Mouse (Mus musculus): ENCODE data around the gene Arid5b. TPM values are rescaled to one million over a fixed set of nuclear protein-coding genes. Genes with fewer than 3 reads are reported as not detected.
"Not testable (repeated sequence)": the region's sequence is repeated elsewhere in the genome, so short reads cannot be mapped to it uniquely, and the experiment has no call there.

Gene Arid5b
- polyA plus RNA-seq, 1 experiment from 2014 or later, result 27.0 TPM

DNA sequence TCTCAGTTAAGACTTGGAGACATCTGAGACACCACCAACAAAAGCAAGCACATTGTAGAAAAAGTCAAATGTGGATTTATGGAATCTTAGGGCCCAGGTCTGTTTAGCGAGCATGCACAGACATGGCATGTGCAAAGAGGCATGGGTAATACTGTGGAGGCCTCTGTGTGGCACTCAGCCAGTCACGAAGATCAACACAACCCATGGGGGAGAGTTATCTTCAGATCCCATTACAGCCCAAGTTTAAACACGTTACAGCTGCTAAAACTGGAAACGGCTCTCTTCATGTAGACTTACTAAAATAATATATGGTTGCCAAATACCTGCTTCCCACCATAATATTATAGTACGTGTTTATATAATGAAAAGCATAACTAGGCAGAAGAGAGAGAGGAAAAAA is 174.6 kb downstream of the Arid5b start:
- peaks cover 10% of the 10 kb centered on the region; the same call in 1 of the 2 replicates for H3K36me3 ChIP-seq (ENCODE audit: control insufficient read depth, insufficient read depth, low read length)
- H3K4me1 ChIP-seq (ENCODE audit: control insufficient read depth, insufficient read depth, low read length), result peaks cover 28% of the 10 kb centered on the region
- H3K27ac ChIP-seq (ENCODE audit: low read length), result peak overlapping the region; percentile 82; the same call in 1 of the 2 replicates
- H3K27me3 ChIP-seq (replicated peaks; ENCODE audit: control insufficient read depth, insufficient read depth, low read length), result no peaks in the 10 kb centered on the region
- no peak overlapping the region for H3K4me3 ChIP-seq (ENCODE audit: low read length)
- peak; percentile 49; the same call in 1 of the 2 replicates for ATAC-seq
- WGBS, result 39% methylated on average over 5 of the region's 5 CpGs
- no peaks in the 10 kb centered on the region for H3K9me3 ChIP-seq (ENCODE audit: control insufficient read depth, low read length)
- no peak overlapping the region for H3K9ac ChIP-seq (ENCODE audit: low read depth, low read length)
- no peak overlapping the region for H3K4me2 ChIP-seq (ENCODE audit: low read depth, low read length)

DNA sequence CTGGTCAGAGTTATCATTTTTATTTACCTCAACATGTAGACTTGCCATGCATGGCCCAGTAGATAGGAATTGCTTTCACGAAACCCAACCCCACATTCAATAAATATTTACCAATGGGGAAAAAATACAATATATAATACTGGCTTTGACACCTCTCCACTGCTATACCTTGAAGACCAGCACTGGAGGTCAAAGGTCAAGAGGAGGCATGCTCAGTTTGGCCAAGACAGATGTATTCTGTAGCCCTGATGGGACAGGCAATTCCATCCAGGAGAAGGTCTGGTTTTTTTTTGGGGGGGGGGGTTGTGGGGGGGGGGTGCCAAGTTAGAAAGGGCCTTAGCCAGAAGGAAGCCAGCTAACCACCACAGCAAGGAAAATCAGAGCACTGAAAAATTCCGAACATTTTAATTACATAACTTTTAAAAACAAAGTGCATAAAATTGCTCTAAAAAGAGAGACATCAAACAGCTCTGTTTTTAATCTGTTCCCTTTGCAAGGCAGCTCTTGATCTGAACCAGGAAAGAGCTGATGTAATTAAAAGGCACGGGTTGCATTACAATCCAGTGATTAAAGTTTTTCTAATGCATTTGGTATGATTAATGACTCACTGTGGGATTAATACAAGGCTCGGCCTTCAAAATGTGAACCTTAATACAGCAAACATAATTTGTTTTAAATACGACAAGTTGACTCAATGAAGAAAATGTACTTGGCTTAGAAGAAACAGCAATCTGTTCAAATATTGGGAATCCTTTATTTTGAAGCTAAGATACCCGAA is 175.3 kb downstream of the Arid5b start:
- H3K9me3 ChIP-seq (ENCODE audit: control insufficient read depth, low read length), result no peaks in the 10 kb centered on the region
- H3K9ac ChIP-seq (ENCODE audit: low read depth, low read length), result no peak overlapping the region
- H3K27ac ChIP-seq (ENCODE audit: low read length), result no peak overlapping the region
- no peak overlapping the region for H3K4me3 ChIP-seq (ENCODE audit: low read length)
- H3K27me3 ChIP-seq (replicated peaks; ENCODE audit: control insufficient read depth, insufficient read depth, low read length), result no peaks in the 10 kb centered on the region
- no peak for ATAC-seq
- 60% methylated on average over 6 of the region's 6 CpGs for WGBS
- no peak overlapping the region for H3K4me2 ChIP-seq (ENCODE audit: low read depth, low read length)
- peaks cover 28% of the 10 kb centered on the region for H3K4me1 ChIP-seq (ENCODE audit: control insufficient read depth, insufficient read depth, low read length)
- 0 out of 2 replicates have a peak, but pooled peaks cover 15% of the 10 kb centered on the region for H3K36me3 ChIP-seq (ENCODE audit: control insufficient read depth, insufficient read depth, low read length)

DNA sequence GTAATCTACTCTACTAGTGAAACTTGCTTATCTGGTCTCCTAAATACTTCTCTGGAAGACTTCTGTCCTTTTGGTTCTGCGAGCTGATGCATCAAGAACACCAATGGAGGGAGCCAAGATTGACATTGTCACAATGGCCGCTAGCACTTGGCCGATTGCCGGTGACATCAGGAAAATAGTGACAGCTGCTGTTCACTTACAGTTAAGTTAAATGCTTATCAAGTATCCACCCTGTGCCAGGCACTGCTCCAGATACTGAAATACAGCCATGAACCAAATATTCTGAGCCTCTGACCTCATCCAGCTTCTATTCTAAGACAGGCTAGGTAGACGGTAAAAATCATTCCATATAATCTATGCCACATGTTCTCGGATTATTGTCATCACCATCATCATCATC is 176.0 kb downstream of the Arid5b start:
- no peaks in the 10 kb centered on the region for H3K9me3 ChIP-seq (ENCODE audit: control insufficient read depth, low read length)
- H3K4me1 ChIP-seq (ENCODE audit: control insufficient read depth, insufficient read depth, low read length), result peaks cover 28% of the 10 kb centered on the region
- H3K4me3 ChIP-seq (ENCODE audit: low read length), result no peak overlapping the region
- no peak overlapping the region for H3K4me2 ChIP-seq (ENCODE audit: low read depth, low read length)
- peaks cover 22% of the 10 kb centered on the region for H3K36me3 ChIP-seq (ENCODE audit: control insufficient read depth, insufficient read depth, low read length)
- no peaks in the 10 kb centered on the region for H3K27me3 ChIP-seq (replicated peaks; ENCODE audit: control insufficient read depth, insufficient read depth, low read length)
- H3K9ac ChIP-seq (ENCODE audit: low read depth, low read length), result no peak overlapping the region
- no peak overlapping the region for H3K27ac ChIP-seq (ENCODE audit: low read length)
- no peak for ATAC-seq
- WGBS, result 96% methylated on average over 6 of the region's 6 CpGs

DNA sequence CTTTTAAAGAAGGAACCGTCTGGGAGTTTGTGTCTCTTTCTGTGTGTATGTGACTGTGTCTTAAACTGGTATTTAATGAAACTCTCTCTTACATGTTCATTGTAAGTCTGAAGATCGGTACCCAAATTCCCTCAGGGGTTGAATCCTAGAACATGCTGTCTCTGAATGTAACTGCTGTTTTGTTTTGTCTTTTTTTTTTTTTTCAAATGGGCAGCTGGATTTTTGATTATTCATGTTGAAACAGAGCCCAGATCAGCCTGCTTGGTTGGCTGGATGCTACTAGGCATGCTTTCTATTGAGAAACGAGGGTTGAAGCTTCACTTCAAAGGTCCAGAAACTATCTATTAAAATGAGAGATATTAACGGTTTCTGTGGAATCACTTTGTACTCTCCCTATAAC is 177.3 kb downstream of the Arid5b start:
- Histone ChIP-seq H3K9me3 (ENCODE audit: control insufficient read depth, low read length) (no peaks in the 10 kb centered on the region), H3K27ac (ENCODE audit: low read length) (no peak overlapping the region), H3K36me3 (ENCODE audit: control insufficient read depth, insufficient read depth, low read length) (peaks cover 33% of the 10 kb centered on the region)

DNA sequence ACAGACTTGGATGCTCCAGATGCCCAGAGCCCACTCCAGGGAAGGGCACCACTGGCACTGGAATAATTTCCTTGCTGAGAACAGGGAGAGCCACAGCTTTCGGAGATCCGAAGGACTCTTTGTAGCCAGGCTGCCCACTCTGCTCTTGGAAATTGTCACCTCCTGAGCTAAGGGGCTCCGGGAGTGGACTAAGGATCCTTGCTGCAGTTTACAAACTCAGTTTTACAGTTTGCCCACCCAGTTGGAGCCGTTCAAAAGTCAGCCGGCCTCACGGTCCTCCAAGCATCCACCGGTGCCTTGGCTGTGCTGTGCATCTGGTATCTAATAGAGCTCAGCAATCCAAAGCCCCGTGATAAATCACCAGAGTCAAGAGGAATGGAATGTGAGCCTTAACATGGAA is 178.0 kb downstream of the Arid5b start:
- Histone ChIP-seq H3K9ac (ENCODE audit: low read depth, low read length) (no peak overlapping the region), H3K9me3 (ENCODE audit: control insufficient read depth, low read length) (no peaks in the 10 kb centered on the region), H3K27me3 (replicated peaks; ENCODE audit: control insufficient read depth, insufficient read depth, low read length) (no peaks in the 10 kb centered on the region), H3K4me3 (ENCODE audit: low read length) (no peak overlapping the region), H3K4me2 (ENCODE audit: low read depth, low read length) (no peak overlapping the region), H3K27ac (ENCODE audit: low read length) (no peak overlapping the region), H3K36me3 (ENCODE audit: control insufficient read depth, insufficient read depth, low read length) (peaks cover 34% of the 10 kb centered on the region), H3K4me1 (ENCODE audit: control insufficient read depth, insufficient read depth, low read length) (peaks cover 15% of the 10 kb centered on the region)
- 58% methylated on average over 8 of the region's 8 CpGs for WGBS
- ATAC-seq, result no peak

More for the DNA sequence above, 177.3 kb downstream of the Arid5b start:
- Histone ChIP-seq H3K27me3 (replicated peaks; ENCODE audit: control insufficient read depth, insufficient read depth, low read length) (no peaks in the 10 kb centered on the region), H3K4me2 (ENCODE audit: low read depth, low read length) (no peak overlapping the region), H3K4me3 (ENCODE audit: low read length) (no peak overlapping the region), H3K9ac (ENCODE audit: low read depth, low read length) (no peak overlapping the region), H3K4me1 (ENCODE audit: control insufficient read depth, insufficient read depth, low read length) (peaks cover 17% of the 10 kb centered on the region)
- no peak for ATAC-seq
- WGBS, result 76% methylated on average over 4 of the region's 4 CpGs

DNA sequence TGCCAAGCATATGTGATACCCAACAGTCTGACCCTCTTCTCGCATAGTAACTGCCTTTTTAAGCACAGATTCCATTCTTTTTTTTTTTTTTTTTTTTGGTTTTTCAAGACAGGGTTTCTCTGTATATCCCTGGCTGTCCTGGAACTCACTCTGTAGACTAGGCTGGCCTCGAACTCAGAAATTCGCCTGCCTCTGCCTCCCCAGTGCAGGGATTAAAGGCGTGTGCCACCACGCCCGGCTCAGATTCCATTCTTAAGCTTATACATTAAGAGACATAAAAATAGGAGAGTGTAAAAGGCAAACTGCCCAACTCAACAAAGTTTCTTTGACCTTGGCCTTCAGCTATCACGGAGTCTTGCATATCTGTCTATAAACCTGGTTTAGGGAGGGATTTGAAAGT is 178.7 kb downstream of the Arid5b start:
- WGBS, result 87% methylated on average over 7 of the region's 7 CpGs
- not testable (repeated sequence) for H3K4me3 ChIP-seq (ENCODE audit: low read length); H3K4me1 ChIP-seq (ENCODE audit: control insufficient read depth, insufficient read depth, low read length); H3K4me2 ChIP-seq (ENCODE audit: low read depth, low read length); H3K9ac ChIP-seq (ENCODE audit: low read depth, low read length); ATAC-seq; H3K27me3 ChIP-seq (replicated peaks; ENCODE audit: control insufficient read depth, insufficient read depth, low read length); H3K27ac ChIP-seq (ENCODE audit: low read length); H3K9me3 ChIP-seq (ENCODE audit: control insufficient read depth, low read length)
- peaks cover 40% of the 10 kb centered on the region for H3K36me3 ChIP-seq (ENCODE audit: control insufficient read depth, insufficient read depth, low read length)

DNA sequence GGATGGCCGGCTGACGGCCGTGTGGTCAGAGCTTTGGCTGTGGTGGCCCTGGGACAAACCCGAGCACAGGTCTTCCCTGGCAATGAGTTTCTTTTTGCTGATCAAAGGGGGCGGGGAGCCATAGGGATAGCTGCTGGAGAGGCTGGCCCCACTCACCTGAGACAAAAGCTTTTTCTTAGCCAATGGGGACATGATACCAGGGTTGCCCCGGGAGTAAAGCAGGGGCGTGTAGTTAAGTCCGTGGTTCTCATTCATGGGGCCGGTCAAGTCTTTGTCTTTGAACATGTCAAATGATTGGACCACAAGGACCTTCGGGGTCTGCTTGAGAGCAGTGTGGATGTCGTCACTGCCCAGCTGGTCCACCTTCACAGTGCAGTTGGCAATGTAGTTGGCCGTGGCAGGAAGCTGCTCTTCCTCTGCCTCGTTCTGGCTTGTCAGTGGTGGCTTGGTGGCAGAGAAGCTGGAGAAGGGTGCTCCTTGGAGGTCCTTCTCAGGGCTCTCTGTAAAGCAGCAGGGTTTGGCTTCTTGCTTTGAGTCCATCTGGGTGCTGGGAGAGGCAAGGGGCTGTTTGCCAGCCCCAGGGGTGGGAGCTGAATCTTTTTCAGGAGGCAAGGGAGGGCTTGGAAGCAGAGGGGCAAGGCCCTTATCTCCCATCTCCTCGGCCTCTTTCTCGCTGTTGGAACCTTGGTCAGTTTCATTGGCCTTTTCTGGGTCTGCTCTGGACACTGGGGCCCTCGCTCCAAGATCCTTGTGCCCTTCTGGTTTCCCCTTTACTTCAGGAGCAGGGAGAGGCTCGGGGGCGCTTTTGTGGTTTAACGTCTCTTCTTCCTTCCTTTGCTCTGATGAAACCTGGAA is 180.5 kb downstream of the Arid5b start:
- Histone ChIP-seq H3K4me1 (ENCODE audit: control insufficient read depth, insufficient read depth, low read length) (peaks cover 2% of the 10 kb centered on the region; the same call in 1 of the 2 replicates), H3K9me3 (ENCODE audit: control insufficient read depth, low read length) (no peaks in the 10 kb centered on the region), H3K27ac (ENCODE audit: low read length) (no peak overlapping the region), H3K4me2 (ENCODE audit: low read depth, low read length) (no peak overlapping the region), H3K36me3 (ENCODE audit: control insufficient read depth, insufficient read depth, low read length) (peaks cover 43% of the 10 kb centered on the region), H3K9ac (ENCODE audit: low read depth, low read length) (no peak overlapping the region), H3K4me3 (ENCODE audit: low read length) (no peak overlapping the region), H3K27me3 (replicated peaks; ENCODE audit: control insufficient read depth, insufficient read depth, low read length) (no peaks in the 10 kb centered on the region)
- 95% methylated on average over 19 of the region's 19 CpGs for whole genome bisulfite sequencing
- ATAC-seq, result no peak

DNA sequence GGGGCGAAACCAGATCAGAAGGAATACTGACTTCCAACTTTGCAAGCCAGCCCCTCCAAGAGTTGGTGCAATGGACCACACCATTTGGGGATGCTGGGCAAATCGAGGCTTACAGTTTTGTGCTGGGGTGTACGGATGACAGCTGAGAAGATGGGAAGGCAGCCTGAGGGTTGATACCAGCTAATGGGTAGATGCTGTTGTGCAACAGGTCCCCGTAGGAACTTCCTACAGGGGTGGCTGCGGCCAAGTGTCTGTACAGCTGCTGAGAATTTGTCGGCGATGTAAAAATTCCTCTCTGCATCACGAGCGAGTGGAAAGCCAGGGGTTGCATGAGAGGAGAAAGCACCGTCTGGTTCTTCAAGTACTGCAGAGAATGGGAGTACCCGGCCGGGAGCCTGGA is 182.1 kb downstream of the Arid5b start:
- Histone ChIP-seq H3K9ac (ENCODE audit: low read depth, low read length) (no peak overlapping the region), H3K4me3 (ENCODE audit: low read length) (no peak overlapping the region), H3K27ac (ENCODE audit: low read length) (no peak overlapping the region), H3K27me3 (replicated peaks; ENCODE audit: control insufficient read depth, insufficient read depth, low read length) (no peaks in the 10 kb centered on the region), H3K4me1 (ENCODE audit: control insufficient read depth, insufficient read depth, low read length) (peaks cover 3% of the 10 kb centered on the region; the same call in 1 of the 2 replicates), H3K36me3 (ENCODE audit: control insufficient read depth, insufficient read depth, low read length) (peaks cover 44% of the 10 kb centered on the region), H3K4me2 (ENCODE audit: low read depth, low read length) (no peak overlapping the region), H3K9me3 (ENCODE audit: control insufficient read depth, low read length) (no peaks in the 10 kb centered on the region)
- 90% methylated on average over 12 of the region's 12 CpGs for whole genome bisulfite sequencing
- no peak for ATAC-seq

DNA sequence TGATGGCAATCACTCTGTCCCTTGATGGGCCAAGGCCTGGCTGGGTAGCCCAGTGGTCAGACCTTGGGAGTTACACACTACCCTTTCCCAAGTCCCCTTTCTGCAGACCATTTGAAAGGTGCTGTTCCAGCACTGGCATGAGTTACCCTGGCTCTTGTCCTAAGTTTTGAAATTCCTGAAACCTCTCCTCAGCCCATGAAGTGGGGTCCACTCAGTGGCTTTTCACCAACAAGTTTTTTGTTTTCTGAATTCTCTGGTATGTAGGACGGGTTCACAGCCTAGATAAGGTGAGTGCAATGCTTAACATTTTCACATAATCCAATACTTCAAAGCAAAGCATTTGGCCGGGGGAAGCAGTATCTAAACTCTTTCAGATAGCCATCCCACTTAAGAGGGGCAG is 183.4 kb downstream of the Arid5b start:
- 85% methylated on average over 2 of the region's 2 CpGs for WGBS
- Histone ChIP-seq H3K9me3 (ENCODE audit: control insufficient read depth, low read length) (no peaks in the 10 kb centered on the region), H3K4me1 (ENCODE audit: control insufficient read depth, insufficient read depth, low read length) (0 out of 2 replicates have a peak, but pooled peaks cover 10% of the 10 kb centered on the region), H3K27ac (ENCODE audit: low read length) (no peak overlapping the region), H3K27me3 (replicated peaks; ENCODE audit: control insufficient read depth, insufficient read depth, low read length) (no peaks in the 10 kb centered on the region), H3K9ac (ENCODE audit: low read depth, low read length) (no peak overlapping the region), H3K36me3 (ENCODE audit: control insufficient read depth, insufficient read depth, low read length) (peaks cover 37% of the 10 kb centered on the region), H3K4me2 (ENCODE audit: low read depth, low read length) (no peak overlapping the region), H3K4me3 (ENCODE audit: low read length) (no peak overlapping the region)
- no peak for ATAC-seq

Measured in intestine, embryonic 16.5 days (tissue).